Mouse (Mus musculus): ENCODE measurements around the gene Tnip1. TPM values are rescaled to one million over a fixed set of nuclear protein-coding genes. Genes with fewer than 3 reads are reported as not detected.
A peak's percentile ranks its signal among the peaks of the same experiment; 100 is the strongest.
"Not testable (repeated sequence)": the region's sequence is repeated elsewhere in the genome, so short reads cannot be mapped to it uniquely, and the experiment has no call there.

Gene Tnip1
- total RNA-seq, 2 experiments from 2014 or later, result 26.7 to 28.3 TPM

DNA sequence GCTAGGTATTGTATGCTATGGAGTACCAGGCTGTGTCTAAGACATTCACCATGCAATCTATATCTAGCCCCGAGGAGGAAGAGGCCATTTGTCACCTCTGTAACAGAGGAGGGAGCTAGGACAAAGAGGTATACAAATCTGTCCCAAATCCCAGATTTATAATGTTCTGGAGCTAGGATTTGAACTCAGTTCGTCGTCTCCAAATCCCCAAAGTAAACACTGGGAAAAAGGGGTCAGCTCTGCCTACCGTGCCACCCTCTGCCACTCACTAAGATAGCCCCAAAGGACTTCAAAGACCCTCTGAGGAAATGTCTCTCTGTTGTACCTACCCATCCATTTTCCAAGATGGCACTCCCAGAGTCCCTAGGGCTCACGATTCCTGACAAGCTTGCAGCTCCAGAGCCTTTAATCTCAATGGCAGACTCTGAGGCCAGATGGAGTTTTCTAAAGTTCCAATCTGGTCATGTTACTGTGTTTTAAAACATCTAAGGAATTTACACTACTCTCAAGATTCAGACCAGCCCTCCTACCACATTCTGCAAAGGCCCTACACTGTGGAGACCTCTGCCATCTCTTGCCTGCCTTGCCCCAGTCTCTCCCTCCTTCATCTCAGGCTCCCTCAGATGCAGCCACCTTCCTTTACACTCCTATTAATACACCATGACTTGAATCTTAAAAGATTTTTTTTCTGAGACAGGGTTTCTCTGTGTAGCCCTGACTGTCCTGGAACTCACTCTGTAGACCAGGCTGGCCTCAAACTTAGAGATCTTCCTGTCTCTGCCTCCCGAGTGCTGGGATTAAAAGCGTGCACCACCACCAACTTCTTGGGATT lies 50.8 kb downstream of the Tnip1 start:
- no peak for ATAC-seq (ENCODE audit: poor library complexity, severe bottlenecking)

DNA sequence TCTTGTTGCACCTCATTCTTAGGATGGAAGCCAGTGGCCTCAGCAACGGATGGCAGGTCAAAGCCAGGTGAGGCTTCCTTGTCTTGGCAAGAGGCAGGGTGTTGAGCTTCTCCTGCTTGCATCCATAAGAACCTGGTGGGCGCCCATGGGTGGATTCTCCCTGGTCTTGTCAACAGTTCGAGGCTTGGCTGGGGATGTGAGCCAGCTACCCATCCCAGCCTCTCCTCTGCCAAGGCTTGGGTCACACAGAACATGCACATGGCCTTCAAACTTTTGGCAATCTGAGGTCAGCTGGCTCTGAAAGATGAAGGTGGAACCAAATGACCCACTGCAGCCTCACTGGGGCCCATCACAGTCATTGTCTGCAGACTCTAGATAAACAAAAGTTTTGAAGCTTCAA lies 51.5 kb downstream of the Tnip1 start:
- no peak for ATAC-seq (ENCODE audit: poor library complexity, severe bottlenecking)

DNA sequence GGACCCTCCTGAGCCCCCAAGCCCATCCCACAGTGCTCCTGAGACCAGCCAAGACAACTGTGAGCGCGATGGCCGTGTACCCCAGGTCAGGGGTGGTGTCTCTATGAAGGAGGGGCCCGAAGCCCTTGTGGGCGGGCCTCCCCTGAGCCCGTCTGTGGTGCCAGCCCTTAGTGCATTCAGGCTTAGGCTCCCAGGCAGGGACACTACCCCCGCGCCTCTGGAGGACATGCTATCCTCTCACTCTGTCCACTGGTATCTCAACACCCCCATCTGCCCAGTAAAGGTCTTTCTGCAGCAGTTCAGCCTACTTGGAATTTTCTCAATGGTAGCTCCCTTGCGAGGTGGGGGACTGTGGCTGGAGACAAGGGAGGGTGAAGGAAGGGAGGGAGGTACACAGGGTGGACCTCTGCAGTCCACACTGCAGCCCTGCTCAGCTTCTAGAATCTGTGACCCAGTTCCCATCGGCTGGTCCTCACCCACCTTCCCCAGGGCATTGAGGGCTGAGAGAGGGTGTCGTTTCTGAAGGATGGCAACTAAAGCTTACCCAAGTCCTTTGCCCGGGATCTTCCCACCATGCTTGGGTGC lies 52.5 kb downstream of the Tnip1 start:
- ATAC-seq (ENCODE audit: poor library complexity, severe bottlenecking), result no peak

DNA sequence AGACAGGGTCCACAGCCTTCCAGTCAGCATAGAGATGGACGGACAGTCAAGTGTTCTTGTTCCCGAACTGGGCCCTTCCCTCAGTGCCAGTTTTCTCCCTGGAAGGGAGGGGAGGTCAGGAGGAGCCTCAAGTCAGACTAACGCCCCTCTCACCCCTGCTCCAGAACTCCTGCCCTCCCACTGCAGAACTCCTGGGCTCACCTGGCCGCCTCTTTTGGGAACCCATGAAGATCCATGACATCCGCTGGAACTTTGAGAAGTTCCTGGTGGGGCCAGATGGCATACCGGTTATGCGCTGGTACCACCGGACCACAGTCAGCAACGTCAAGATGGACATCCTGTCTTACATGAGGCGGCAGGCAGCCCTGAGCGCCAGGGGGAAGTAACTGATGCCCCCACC lies 53.4 kb downstream of the Tnip1 start:
- ATAC-seq (ENCODE audit: poor library complexity, severe bottlenecking), result no peak

DNA sequence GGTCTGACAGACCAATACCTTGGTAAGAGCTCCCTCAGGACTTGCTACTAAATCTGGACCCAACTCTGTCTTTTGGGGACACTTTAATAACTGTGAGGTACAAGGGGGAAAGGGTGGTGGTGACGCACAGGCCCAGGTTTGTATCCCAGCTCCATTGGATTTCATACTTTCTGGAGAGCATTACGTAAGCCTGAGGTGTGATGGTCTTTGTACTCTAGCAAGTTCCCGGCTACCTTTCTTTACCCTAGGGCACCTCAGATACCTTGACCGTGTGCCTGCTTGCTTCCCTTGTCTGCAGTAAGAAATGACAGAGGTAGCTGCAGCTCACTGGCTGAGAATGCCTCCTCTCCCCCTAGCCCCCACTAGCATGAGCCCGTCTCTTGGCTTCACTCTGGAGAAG lies 55.5 kb downstream of the Tnip1 start:
- no peak for ATAC-seq (ENCODE audit: poor library complexity, severe bottlenecking)

DNA sequence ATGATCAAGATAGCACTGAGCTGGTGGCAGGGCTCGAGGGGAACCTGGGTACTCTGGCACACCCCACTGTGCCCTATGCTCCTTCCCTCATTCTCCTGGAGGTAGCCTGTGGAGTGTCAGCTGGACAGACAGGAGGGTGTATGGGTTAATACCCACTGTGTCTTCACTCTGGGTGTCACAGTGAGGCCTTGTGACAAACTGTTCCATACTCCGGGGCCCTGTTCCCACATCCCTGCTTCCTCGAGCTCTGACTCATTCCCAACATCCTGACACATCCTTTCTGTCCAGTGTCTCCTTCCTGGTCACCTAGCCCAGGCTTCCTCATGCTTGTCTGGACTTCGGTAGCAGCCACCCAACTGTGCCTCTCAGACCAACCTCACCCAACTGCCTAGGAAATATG lies 56.3 kb downstream of the Tnip1 start:
- ATAC-seq (ENCODE audit: poor library complexity, severe bottlenecking), result no peak

DNA sequence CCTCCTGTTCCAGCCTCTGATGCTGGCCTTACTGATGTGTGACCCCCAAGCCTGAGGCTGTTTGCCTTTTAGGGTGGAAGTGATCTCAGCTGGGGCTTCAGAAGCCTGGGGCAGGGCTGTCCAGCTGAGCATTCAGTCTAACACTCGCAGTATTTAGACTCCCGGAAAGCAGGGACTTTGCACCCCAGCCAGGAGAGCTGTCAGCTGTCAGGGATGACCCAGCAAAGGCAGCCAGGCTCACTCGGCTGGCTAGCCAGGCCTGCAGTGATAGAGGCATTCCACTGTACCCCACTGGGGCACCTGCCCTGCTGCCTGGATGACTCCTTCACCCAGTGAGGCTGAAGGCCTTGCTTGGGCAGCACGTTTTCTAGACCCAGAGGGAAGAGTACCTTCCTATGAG lies 56.8 kb downstream of the Tnip1 start:
- ATAC-seq (ENCODE audit: poor library complexity, severe bottlenecking), result no peak

DNA sequence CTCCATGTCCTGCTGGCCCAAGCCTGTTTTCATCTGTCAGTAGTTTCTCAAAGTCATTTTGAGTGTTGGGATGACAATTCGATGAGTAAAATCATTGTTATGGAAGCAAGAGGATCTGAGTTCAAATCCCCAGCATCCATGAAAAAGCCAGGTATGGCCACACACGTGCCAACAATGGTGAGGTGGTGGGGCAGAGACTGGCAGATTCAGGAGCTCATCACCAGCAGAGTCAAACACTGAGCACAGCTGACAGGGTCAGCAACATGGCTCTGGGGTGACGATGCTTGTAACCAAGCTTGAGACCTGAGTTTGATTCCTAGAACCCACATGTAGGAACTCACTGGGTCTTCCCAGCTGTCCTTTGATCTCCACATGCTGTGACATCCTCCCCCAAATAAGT lies 57.6 kb downstream of the Tnip1 start:
- ATAC-seq (ENCODE audit: poor library complexity, severe bottlenecking), result no peak

DNA sequence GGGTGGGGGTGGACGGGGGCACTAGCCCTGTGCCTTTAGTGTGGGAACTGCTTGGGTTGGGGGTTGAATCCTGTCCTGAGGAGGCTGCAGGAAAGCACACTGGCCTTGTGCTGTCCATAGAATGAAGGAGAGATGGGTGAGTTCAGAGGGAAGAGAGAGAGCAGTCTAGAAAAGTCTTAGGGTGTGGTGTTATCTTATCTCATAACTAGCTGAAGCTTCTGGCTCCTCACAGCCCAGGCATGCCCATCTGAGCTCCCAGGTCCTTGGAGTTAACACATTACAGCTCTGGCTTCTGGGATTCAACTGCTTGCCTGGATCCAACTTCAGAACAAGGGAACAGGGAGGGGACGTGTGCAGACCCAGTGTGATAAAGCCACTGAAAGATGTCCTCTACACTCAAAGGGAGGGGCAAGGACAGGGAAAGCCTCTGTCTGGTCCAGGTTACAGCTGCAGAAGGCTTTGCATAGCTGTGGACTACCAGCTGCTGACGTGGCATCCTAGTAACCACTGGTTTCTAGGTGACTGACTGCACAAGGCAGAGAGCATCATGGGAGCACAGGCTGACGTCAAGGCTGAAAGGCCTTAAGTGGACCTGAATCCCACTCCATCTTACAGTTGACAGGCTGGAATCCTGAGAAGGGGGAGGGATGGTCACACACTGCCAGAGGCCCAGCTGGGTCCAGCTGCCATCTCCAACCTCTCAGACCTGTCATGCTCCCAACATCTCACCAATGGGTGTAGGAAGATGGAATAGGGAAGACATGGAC lies 58.6 kb downstream of the Tnip1 start:
- ATAC-seq (ENCODE audit: poor library complexity, severe bottlenecking), result no peak

DNA sequence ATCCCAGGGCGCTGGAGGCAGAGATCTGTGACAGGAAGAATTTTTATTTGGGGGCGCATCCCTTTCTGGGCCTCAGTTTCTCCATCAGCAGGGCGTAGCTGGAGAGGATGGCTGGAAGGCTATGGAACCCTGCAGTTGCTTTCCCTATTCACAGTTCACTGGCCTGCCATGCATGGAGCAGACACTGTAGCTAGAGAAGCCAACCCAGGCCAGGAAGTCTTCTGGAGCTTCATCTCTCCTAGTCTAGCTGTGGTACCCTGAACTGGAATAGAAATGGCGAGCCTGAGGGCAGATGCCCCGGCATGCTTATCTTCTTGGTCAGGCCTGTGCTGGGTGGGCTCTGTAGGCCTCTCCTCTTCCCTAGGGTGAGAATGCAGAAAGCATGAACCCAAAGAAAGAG lies 59.4 kb downstream of the Tnip1 start:
- ATAC-seq (ENCODE audit: poor library complexity, severe bottlenecking), result no peak

DNA sequence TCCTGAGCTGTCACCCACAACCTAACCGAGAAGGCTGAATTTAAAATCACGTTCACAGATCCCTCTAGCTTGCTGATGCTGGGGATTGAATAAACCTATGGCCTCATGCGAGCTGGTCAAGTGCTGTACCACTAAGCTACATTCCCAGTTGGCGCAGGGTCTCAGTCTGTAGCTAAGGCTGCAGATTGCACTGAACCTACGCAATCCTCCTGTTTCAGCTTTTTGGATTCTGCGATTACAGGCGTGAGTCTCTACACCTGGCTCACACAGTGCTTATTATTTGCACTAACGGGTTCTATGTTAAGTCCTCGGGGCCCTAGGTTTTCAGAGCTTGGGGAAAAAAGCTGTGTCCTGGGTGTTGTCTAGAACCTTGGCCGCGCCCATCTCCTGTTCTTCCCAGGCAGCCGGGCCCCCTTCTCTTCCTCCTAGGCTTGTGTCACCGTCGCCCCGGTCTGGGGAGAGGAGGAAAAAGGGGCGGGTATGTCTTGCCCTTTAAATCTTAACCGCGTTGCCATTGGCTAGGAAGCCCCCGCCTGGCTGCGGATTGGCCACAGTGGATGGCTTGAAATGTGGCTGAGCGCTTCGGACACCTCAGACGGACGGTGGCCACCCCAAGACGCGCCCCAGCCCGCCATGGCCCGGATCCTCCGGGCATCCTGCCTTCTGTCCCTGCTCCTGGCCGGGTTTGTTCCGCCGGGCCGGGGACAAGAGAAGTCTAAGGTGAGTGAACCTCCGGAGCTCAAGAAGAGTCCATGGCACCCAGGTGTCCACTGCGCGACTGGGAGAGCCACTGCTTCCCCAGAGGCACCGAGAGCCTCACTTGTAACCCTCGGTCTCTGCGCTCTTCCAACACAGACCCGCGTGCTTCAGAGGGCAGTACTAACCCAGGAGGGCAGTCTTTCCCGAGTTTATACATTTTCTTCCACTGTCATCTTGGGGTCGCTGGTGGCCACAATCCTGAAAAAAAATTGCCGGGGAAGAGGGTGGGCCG lies 60.1 kb downstream of the Tnip1 start, which contains the start of gene Gpx3:
Gpx3 (plus strand) TSS at position 121 of the 991 bp plus-strand sequence.
- ATAC-seq (ENCODE audit: poor library complexity, severe bottlenecking), result peak; percentile 76

DNA sequence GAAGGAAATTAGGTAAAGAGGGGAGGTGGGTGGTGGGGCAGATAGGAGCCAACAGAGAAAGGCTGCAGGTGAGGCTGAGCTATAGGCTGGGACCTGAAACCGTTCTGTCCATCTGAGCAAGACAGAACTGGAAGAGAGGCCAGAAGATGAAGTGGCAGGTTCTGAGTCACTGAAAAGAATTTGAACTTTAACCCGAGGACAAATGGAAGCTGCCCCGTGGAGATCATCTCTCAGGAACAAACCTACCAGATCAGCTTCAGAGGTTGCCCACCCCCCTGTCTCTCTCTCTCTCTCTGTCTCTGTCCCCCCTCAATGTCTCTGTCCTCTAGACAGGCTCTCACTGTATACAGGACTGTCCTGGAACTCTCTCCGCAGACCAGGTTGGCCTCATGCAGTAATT lies 63.1 kb downstream of the Tnip1 start:
- no peak for ATAC-seq (ENCODE audit: poor library complexity, severe bottlenecking)

DNA sequence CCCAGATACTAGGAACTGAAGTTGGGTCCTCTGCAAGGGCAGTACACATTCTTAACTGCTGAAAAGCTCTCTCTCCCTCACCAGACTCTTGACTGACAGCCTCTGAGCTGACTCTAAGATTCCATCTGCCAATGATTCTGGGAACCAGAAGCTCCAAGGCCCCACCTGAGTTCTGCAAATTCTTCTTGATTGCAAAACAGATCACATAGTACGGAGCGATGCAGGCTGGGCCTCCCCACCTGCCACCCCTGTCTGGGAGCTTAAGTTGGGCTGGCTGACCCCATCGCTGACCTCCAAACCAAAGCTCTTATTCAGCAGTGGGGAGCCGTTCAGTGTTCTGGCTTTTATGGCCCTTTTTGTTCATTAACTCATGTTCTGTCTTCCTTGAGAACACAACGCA lies 65.2 kb downstream of the Tnip1 start:
- ATAC-seq (ENCODE audit: poor library complexity, severe bottlenecking), result no peak

DNA sequence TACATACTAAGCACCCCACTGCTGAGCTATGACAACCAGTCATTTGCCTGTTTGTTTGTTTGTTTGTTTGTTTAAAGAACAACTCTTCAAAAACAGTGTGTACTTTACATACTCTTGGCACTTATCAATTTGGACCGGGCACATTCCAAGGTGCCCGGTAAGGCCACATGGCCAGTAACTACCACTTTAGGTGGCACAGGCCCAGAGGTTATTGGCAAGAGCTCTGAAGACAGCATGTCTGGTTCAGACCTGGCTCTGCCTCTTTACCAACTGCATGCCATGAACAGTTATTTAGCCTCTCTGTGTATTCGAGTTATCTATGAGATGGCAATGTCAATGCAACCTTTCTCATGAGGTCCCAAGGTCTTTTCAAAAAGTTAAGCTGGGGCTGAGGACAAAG lies 66.1 kb downstream of the Tnip1 start:
- ATAC-seq (ENCODE audit: poor library complexity, severe bottlenecking), result not testable (repeated sequence)

DNA sequence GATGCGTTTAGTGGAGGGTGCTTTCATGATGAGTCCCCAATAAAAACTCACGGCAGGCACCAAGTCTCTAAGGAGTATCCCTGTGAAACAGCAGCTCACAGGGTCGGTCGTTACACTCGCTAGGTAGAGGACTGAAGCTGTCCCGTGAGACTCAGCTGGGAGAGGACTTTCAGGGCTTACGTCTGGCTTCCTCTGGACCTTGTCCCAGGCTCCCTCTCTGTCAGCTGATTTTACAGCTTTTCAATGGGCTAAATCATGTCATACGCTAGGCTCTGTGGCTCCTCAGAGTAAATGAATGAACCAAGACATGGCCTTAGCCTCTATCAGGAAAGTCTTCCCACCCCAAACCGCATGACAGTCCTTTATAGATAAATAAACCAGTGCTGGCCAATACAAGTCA lies 68.1 kb downstream of the Tnip1 start:
- no peak for ATAC-seq (ENCODE audit: poor library complexity, severe bottlenecking)

DNA sequence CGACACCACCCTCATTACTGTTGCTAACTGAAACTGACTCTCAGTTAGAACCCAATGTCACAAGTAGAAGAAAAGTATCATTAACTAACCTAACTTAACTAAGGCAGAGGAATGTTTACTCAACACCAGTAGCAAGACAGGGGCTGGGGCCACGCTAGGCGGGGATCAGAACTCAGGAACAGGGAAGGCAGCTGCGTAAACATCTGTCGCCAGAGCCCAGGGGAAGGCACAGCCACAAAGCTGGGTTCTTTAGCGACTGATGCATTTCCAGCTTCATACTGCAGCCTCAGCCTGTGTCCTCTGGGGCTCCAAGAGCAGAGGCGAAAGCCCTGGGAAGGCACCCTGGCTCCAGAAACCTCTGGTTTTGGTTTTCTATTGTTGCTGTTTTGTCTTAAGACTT lies 70.6 kb downstream of the Tnip1 start:
- ATAC-seq (ENCODE audit: poor library complexity, severe bottlenecking), result no peak

DNA sequence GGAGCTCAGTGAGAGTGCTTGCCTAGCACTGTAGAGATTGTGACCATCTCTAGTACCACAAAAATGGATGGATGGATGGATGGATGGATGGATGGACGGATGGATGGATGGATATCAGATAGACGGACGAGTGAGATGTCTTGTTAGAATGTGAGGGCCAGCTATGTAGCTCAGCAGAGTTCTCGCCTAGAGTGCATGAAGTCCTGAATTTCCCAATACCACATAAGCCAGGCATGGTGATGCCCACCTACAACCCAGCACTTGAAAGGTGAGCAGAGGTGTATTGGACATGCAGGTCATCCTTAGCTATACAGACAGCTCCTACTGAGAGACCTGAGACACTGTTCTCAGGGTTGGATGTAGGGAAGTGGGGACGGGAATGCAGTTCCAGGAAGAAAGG lies 71.4 kb downstream of the Tnip1 start:
- no peak for ATAC-seq (ENCODE audit: poor library complexity, severe bottlenecking)

DNA sequence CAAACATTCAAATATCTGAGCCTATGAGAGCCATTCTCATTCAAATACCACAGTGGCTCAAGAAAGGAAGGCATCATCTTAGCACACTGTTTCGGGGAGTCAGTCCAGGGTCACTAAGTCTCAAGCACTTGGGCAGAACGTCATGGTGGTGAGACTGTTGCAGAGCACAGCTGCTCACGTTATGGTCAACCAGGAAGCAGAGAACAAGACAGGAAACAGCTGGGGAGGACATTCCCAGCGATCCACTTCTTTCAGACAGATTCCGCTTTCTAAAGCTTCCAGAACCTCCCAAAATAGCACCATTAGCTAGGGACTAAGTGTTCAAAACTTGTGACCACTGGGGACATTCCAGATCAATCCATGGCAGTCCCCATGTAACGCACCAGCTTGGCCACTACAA lies 74.8 kb downstream of the Tnip1 start:
- no peak for ATAC-seq (ENCODE audit: poor library complexity, severe bottlenecking)

DNA sequence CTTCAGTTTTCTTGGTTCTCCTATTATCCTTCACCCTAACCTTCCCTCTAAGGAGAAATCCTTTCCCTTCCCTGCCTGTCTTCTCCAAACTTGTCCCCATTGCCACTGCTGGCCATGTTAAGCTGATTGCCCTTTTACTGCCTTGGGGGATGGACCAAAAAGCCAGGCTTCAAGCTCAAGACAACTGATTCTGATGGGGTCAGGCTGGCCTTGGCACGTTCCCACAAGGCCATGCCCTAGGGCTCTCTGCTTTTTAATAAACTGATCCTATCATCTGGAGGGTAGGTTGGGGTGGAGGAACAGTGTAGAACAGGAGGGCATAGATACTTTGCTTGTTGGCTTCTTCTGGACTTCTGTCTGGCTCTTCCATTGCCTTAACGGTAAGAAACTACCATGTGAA lies 77.3 kb downstream of the Tnip1 start:
- ATAC-seq (ENCODE audit: poor library complexity, severe bottlenecking), result no peak

DNA sequence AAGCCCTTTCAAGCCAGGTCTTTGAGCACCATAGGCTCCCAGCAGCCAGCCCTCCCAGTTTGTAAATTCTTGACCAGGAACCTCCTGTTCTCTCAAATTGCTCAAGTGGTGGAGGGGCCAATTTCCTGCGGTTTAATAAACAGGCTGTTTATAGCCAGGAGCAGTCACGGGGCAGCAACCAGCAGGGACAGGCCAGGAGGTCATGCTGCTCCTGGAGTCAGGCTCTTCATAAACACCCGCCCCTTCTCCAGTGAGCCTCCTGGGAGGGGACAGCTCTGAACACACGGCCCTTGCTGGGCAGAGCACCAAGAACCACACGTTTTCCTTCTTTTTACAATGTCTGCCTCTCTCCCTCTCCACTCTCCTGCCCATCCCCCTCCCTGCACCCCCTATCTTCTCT lies 77.8 kb downstream of the Tnip1 start:
- peak; percentile 82 for ATAC-seq (ENCODE audit: poor library complexity, severe bottlenecking)

Data from megakaryocyte, adult 5-6 weeks (primary cell).